Mouse (Mus musculus) liver, embryonic 15.5 days (tissue): ENCODE measurements at regions not wholly inside any gene's neighbourhood (a gene's known extent, or its start where the extent isn't known, plus 50 kb on each side); places are given as distances from the start of the nearest gene placed in this dataset.

ENCODE experiments used
- ATAC-seq: fragments of 200-750 bp; cut with Nextera tagmentation; 2 replicates; pipeline ENCODE4 v1.8.0; 2017; ENCODE audit warnings: moderate number of reproducible peaks, mild to moderate bottlenecking, moderate library complexity; ENCODE audit not compliant: insufficient read depth
- H3K27ac ChIP-seq: fragments of 300-500 bp; sonication (generic); replicated peaks from 2 replicates; pipeline ENCODE4 v1.5.1; 2015; ENCODE audit warnings: mild to moderate bottlenecking, inconsistent platforms
- H3K27me3 ChIP-seq: fragments of 300-500 bp; sonication (generic); 2 replicates; pipeline ENCODE4 v1.6.1; 2015; ENCODE audit warnings: mild to moderate bottlenecking, inconsistent platforms
- H3K36me3 ChIP-seq: fragments of 300-500 bp; sonication (generic); replicated peaks from 2 replicates; pipeline ENCODE4 v1.6.1; 2015; ENCODE audit warnings: moderate library complexity, mild to moderate bottlenecking, inconsistent platforms
- H3K4me1 ChIP-seq: fragments of 300-500 bp; sonication (generic); replicated peaks from 2 replicates; pipeline ENCODE4 v1.6.1; 2015; ENCODE audit warnings: inconsistent platforms
- H3K4me2 ChIP-seq: fragments of 300-500 bp; sonication (generic); 2 replicates; pipeline ENCODE4 v1.6.1; 2015; ENCODE audit warnings: moderate library complexity, mild to moderate bottlenecking, inconsistent platforms
- H3K4me3 ChIP-seq: fragments of 300-500 bp; sonication (generic); replicated peaks from 2 replicates; pipeline ENCODE4 v1.5.1; 2015; ENCODE audit warnings: mild to moderate bottlenecking, inconsistent platforms
- H3K9ac ChIP-seq: fragments of 300-500 bp; sonication (generic); 2 replicates; pipeline ENCODE4 v1.6.1; 2015; ENCODE audit warnings: moderate library complexity, mild to moderate bottlenecking, inconsistent platforms
- H3K9me3 ChIP-seq: fragments of 300-500 bp; sonication (generic); replicated peaks from 2 replicates; pipeline ENCODE4 v1.6.1; 2016; ENCODE audit warnings: inconsistent platforms
- WGBS: fragments of 180-500 bp; shearing (Covaris S2); methylation state at CpG from one replicate; pipeline ENCODE4 v1.1.7; 2015; ENCODE audit warnings: mixed read lengths; ENCODE audit not compliant: insufficient replicate concordance; 5-methylcytosine and 5-hydroxymethylcytosine counted together

GRCm38 (mm10) chr10:122197703-122198102 is 100.5 kb upstream of the Rxylt1 start:
- no peaks in the 10 kb centered on the region for H3K9me3 ChIP-seq
- ATAC-seq, result no peak
- H3K27me3 ChIP-seq, result no peaks in the 10 kb centered on the region
- no peaks in the 10 kb centered on the region for H3K36me3 ChIP-seq
- no peak overlapping the region for H3K4me3 ChIP-seq
- H3K27ac ChIP-seq, result no peak overlapping the region
- H3K4me2 ChIP-seq, result no peak overlapping the region
- H3K9ac ChIP-seq, result no peak overlapping the region
- no peaks in the 10 kb centered on the region for H3K4me1 ChIP-seq
- WGBS, result 13% methylated on average over 4 of the region's 4 CpGs

GRCm38 (mm10) chr10:122194139-122194538 is 97.0 kb upstream of the Rxylt1 start:
- WGBS, result 65% methylated on average over 9 of the region's 9 CpGs
- Histone ChIP-seq H3K36me3 (no peaks in the 10 kb centered on the region), H3K27ac (no peak overlapping the region), H3K27me3 (no peaks in the 10 kb centered on the region), H3K9ac (no peak overlapping the region), H3K4me1 (no peaks in the 10 kb centered on the region), H3K4me2 (no peak overlapping the region), H3K4me3 (no peak overlapping the region), H3K9me3 (no peaks in the 10 kb centered on the region)
- no peak for ATAC-seq

- WGBS, result 66% methylated on average over 5 of the region's 5 CpGs
- no peak overlapping the region for H3K4me2 ChIP-seq
- H3K4me1 ChIP-seq, result no peaks in the 10 kb centered on the region
- H3K9me3 ChIP-seq, result no peaks in the 10 kb centered on the region
- H3K27me3 ChIP-seq, result no peaks in the 10 kb centered on the region
- no peak overlapping the region for H3K27ac ChIP-seq
- ATAC-seq, result no peak
- H3K36me3 ChIP-seq, result no peaks in the 10 kb centered on the region
- H3K4me3 ChIP-seq, result no peak overlapping the region
- no peak overlapping the region for H3K9ac ChIP-seq
Observed at GRCm38 (mm10) chr10:122193343-122193742, 96.2 kb upstream of the Rxylt1 start.

GRCm38 (mm10) chr10:122185152-122185745 is 88.1 kb upstream of the Rxylt1 start:
- Histone ChIP-seq H3K27me3 (no peaks in the 10 kb centered on the region), H3K36me3 (no peaks in the 10 kb centered on the region), H3K4me1 (no peaks in the 10 kb centered on the region), H3K9ac (no peak overlapping the region), H3K9me3 (no peaks in the 10 kb centered on the region), H3K4me3 (no peak overlapping the region), H3K27ac (no peak overlapping the region), H3K4me2 (no peak overlapping the region)
- 72% methylated on average over 9 of the region's 9 CpGs for WGBS
- no peak for ATAC-seq

GRCm38 (mm10) chr10:122183025-122183424 is 85.9 kb upstream of the Rxylt1 start:
- Histone ChIP-seq H3K4me3 (no peak overlapping the region), H3K9me3 (no peaks in the 10 kb centered on the region), H3K9ac (no peak overlapping the region), H3K4me2 (no peak overlapping the region), H3K27me3 (no peaks in the 10 kb centered on the region), H3K27ac (no peak overlapping the region), H3K36me3 (no peaks in the 10 kb centered on the region), H3K4me1 (no peaks in the 10 kb centered on the region)
- 18% methylated on average over 4 of the region's 4 CpGs for WGBS
- ATAC-seq, result no peak

- Histone ChIP-seq H3K27ac (no peak overlapping the region), H3K36me3 (no peaks in the 10 kb centered on the region), H3K27me3 (no peaks in the 10 kb centered on the region), H3K9ac (no peak overlapping the region), H3K4me3 (no peak overlapping the region), H3K4me1 (no peaks in the 10 kb centered on the region), H3K9me3 (no peaks in the 10 kb centered on the region), H3K4me2 (no peak overlapping the region)
- 69% methylated on average over 12 of the region's 12 CpGs for WGBS
- ATAC-seq, result no peak
Observed at GRCm38 (mm10) chr10:122149038-122149437, 51.9 kb upstream of the Rxylt1 start.

GRCm38 (mm10) chr10:122148609-122149008 is 51.4 kb upstream of the Rxylt1 start:
- Histone ChIP-seq H3K9ac (no peak overlapping the region), H3K4me3 (no peak overlapping the region), H3K27me3 (no peaks in the 10 kb centered on the region), H3K9me3 (no peaks in the 10 kb centered on the region), H3K4me2 (no peak overlapping the region), H3K4me1 (no peaks in the 10 kb centered on the region), H3K36me3 (no peaks in the 10 kb centered on the region), H3K27ac (no peak overlapping the region)
- 60% methylated on average over 4 of the region's 4 CpGs for WGBS
- no peak for ATAC-seq
